Comparison of ENCODE assay signal across 13 mouse cellular contexts in genomic region chr14:44813152-44813551, GRCm38 (mm10). TPM values are rescaled to one million over a fixed set of nuclear protein-coding genes. Genes with fewer than 3 reads are reported as not detected.
ATAC-seq lines count a peak whose summit lies in the region.
"Had no signal": no experiment of that assay in that cellular context is flagged by ENCODE, and none has a peak within 500 bp of the region (broad histone marks: within the 10 kb centered on the region; RNA-seq: fewer than 3 reads in every experiment).

No protein-coding gene starts in this region.

- ATAC-seq in granulocyte monocyte progenitor cell, adult 5-6 weeks (replicated peaks; ENCODE audit: poor library complexity, severe bottlenecking): peak; percentile 75
- ATAC-seq in megakaryocyte, adult 5-6 weeks (ENCODE audit: poor library complexity, severe bottlenecking): peak; percentile 57
- ATAC-seq in megakaryocyte progenitor cell, adult 5-6 weeks (replicated peaks; ENCODE audit: poor library complexity): peak; percentile 55; the same call in 1 of the 2 replicates

RNA-seq across cellular contexts. Expression of gene Ptgdr, which starts 46.0 kb away (rescaled TPM):
- total RNA-seq in granulocyte monocyte progenitor cell, adult 5-6 weeks (2014; fragmentation: Nextera tagmentation): not detected in 2 replicates
- total RNA-seq in granulocyte monocyte progenitor cell, adult 5-6 weeks (2017): not detected in 2 replicates
- total RNA-seq in megakaryocyte, adult 5-6 weeks (2015): 0.30 TPM in 1 of 2 replicates, not detected in the other
- total RNA-seq in megakaryocyte, adult 5-6 weeks (2017): 0.20 and 0.22 TPM in 2 replicates
- not detected in 2 replicates for total RNA-seq in megakaryocyte progenitor cell, adult 5-6 weeks (2015)
- not detected in 2 replicates for total RNA-seq in megakaryocyte progenitor cell, adult 5-6 weeks (2017)
- total RNA-seq: adrenal gland, adult 18-20 months; adrenal gland, adult 2 months; adrenal gland, adult 8-10 months; adrenal gland, postnatal 10 days; adrenal gland, postnatal 14 days; adrenal gland, postnatal 25 days; adrenal gland, postnatal 36 days; CH12.LX; ES-E14; MEL had no signal
